Mouse (Mus musculus): ENCODE measurements around the gene Mrpl50. TPM values are rescaled to one million over a fixed set of nuclear protein-coding genes. Genes with fewer than 3 reads are reported as not detected.

The Mrpl50 gene
- polyA plus RNA-seq, 1 experiment = 0.29 TPM

GRCm38 (mm10) chr4:49546873-49547543, 26.1 kb upstream of the Mrpl50 start:
- H3K36me3 ChIP-seq (ENCODE audit: control insufficient read depth) = no peaks in the 10 kb centered on the region; the same call in 1 of the 2 replicates
- H3K9me3 ChIP-seq (ENCODE audit: control insufficient read depth, low read length) = no peaks in the 10 kb centered on the region
- H3K4me3 ChIP-seq (replicated peaks) = no peak overlapping the region
- TF ChIP-seq GATA1 (IDR thresholded peaks at IDR 0.05; ENCODE audit: low read length) (no peak), TAL1 (IDR thresholded peaks at IDR 0.05; ENCODE audit: low read length) (no peak)
- H3K27me3 ChIP-seq (ENCODE audit: control insufficient read depth) = no peaks in the 10 kb centered on the region
- no peaks in the 10 kb centered on the region for H3K4me1 ChIP-seq (ENCODE audit: control insufficient read depth)

DNA sequence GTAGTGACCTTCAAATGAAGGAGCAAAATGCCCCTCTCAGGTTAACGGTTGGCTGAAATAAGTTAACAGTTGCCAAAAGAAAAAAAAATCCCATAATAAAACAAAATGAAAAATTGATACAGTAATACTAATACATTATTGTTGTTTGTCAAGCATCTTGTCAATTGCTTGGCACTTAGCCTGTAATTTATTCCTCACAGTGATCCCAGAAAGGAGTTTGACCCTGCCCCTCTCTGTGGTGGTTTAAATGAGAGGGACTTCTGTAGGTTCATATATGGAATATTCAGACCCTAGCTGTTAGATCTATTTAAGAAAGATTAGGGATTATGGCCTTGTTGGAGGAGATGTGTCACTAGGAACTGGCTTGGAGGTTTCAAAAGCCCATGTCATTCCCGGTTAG, 25.1 kb upstream of the Mrpl50 start:
- Histone ChIP-seq H3K9me3 (ENCODE audit: control insufficient read depth, low read length) (no peaks in the 10 kb centered on the region), H3K4me3 (replicated peaks) (no peak overlapping the region), H3K4me1 (ENCODE audit: control insufficient read depth) (no peaks in the 10 kb centered on the region), H3K27me3 (ENCODE audit: control insufficient read depth) (no peaks in the 10 kb centered on the region), H3K36me3 (ENCODE audit: control insufficient read depth) (no peaks in the 10 kb centered on the region; the same call in 1 of the 2 replicates)
- TF ChIP-seq TAL1 (IDR thresholded peaks at IDR 0.05; ENCODE audit: low read length) (no peak), GATA1 (IDR thresholded peaks at IDR 0.05; ENCODE audit: low read length) (no peak)

DNA sequence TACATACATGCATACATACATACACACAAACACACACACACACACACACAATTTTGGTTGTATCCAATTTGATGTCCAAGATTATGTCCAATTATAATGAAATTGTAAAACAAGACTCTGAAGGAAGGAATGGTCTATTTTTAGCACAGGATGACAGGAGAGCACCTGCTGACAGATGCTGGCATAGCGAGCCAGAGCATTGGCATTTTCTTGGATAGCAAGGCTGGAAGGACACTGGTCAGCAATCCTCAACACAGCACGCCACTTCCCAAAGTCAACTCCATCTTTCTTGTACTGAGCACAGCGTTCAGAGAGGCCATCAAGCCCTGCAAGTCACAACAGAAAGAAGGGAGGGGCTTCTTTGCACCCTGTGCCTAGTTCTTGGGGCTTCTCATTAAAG, 20.1 kb upstream of the Mrpl50 start:
- Histone ChIP-seq H3K4me1 (ENCODE audit: control insufficient read depth) (no peaks in the 10 kb centered on the region), H3K27me3 (ENCODE audit: control insufficient read depth) (no peaks in the 10 kb centered on the region), H3K9me3 (ENCODE audit: control insufficient read depth, low read length) (no peaks in the 10 kb centered on the region), H3K36me3 (ENCODE audit: control insufficient read depth) (no peaks in the 10 kb centered on the region; the same call in 1 of the 2 replicates), H3K4me3 (replicated peaks) (no peak overlapping the region)
- no peak for TF ChIP-seq GATA1 (IDR thresholded peaks at IDR 0.05; ENCODE audit: low read length)
- no peak for TF ChIP-seq TAL1 (IDR thresholded peaks at IDR 0.05; ENCODE audit: low read length)

- Histone ChIP-seq H3K4me1 (ENCODE audit: control insufficient read depth) (no peaks in the 10 kb centered on the region), H3K9me3 (ENCODE audit: control insufficient read depth, low read length) (no peaks in the 10 kb centered on the region), H3K27me3 (ENCODE audit: control insufficient read depth) (no peaks in the 10 kb centered on the region), H3K36me3 (ENCODE audit: control insufficient read depth) (no peaks in the 10 kb centered on the region; the same call in 1 of the 2 replicates), H3K4me3 (replicated peaks) (no peak overlapping the region)
- TF ChIP-seq GATA1 (IDR thresholded peaks at IDR 0.05; ENCODE audit: low read length) (no peak), TAL1 (IDR thresholded peaks at IDR 0.05; ENCODE audit: low read length) (no peak)
Measured at GRCm38 (mm10) chr4:49539665-49540064, 18.8 kb upstream of the Mrpl50 start.

DNA sequence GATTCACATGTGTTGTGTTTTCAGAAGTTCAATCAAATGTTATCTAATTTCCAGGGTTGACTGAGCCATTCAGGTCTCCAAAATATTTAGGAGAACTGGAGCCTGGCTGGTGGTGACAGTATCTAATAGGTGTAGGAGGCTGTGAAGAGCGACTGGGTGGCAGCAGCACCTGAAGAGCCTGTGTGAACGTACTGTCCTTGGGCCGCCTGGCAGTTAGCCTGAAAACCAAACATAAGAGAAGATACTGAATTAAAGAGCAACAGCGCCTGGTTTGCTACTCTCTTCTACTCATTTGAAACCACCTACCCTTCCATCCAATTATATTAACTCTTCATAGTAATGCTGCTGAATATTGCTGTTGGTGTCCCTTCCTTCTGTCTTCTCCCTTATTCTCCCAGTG, 15.8 kb upstream of the Mrpl50 start:
- peaks cover 2% of the 10 kb centered on the region; the same call in 1 of the 2 replicates for H3K36me3 ChIP-seq (ENCODE audit: control insufficient read depth)
- no peaks in the 10 kb centered on the region for H3K9me3 ChIP-seq (ENCODE audit: control insufficient read depth, low read length)
- no peak overlapping the region for H3K4me3 ChIP-seq (replicated peaks)
- H3K4me1 ChIP-seq (ENCODE audit: control insufficient read depth) = no peaks in the 10 kb centered on the region
- TF ChIP-seq GATA1 (IDR thresholded peaks at IDR 0.05; ENCODE audit: low read length) = no peak
- TF ChIP-seq TAL1 (IDR thresholded peaks at IDR 0.05; ENCODE audit: low read length) = no peak
- no peaks in the 10 kb centered on the region for H3K27me3 ChIP-seq (ENCODE audit: control insufficient read depth)

DNA sequence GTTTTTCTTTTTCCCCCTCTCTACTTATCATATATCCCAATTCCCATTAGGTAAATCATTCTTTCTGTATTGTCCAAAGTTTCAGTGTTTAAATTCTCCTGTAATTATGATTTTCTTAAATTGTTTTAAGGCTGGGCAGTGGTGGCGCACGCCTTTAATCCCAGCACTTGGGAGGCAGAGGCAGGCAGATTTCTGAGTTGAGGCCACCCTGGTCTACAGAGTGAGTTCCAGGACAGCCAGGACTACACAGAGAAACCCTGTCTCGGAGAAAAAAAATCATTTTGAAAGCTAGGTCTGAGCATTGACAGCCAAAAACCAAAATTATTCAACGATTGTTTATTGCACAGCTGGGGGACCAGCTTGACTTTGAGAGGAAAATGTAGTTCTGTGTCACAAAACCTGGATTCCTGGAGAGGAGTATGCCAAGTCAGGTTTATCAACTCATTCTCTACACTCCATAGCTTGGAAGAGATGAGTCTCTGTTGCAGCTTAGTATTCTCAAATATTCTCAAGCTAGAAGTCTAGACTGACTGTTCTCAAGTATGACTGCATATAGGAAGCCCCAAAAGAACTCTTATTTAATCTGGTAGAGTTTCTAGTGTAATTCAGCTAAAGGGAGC, 14.9 kb upstream of the Mrpl50 start:
- Histone ChIP-seq H3K4me1 (ENCODE audit: control insufficient read depth) (no peaks in the 10 kb centered on the region), H3K9me3 (ENCODE audit: control insufficient read depth, low read length) (no peaks in the 10 kb centered on the region), H3K36me3 (ENCODE audit: control insufficient read depth) (peaks cover 2% of the 10 kb centered on the region; the same call in 1 of the 2 replicates), H3K27me3 (ENCODE audit: control insufficient read depth) (no peaks in the 10 kb centered on the region), H3K4me3 (replicated peaks) (no peak overlapping the region)
- no peak for TF ChIP-seq TAL1 (IDR thresholded peaks at IDR 0.05; ENCODE audit: low read length)
- TF ChIP-seq GATA1 (IDR thresholded peaks at IDR 0.05; ENCODE audit: low read length) = no peak

- Histone ChIP-seq H3K27me3 (ENCODE audit: control insufficient read depth) (no peaks in the 10 kb centered on the region), H3K9me3 (ENCODE audit: control insufficient read depth, low read length) (peaks cover 4% of the 10 kb centered on the region)
Measured at GRCm38 (mm10) chr4:49535036-49535435, 14.1 kb upstream of the Mrpl50 start.

GRCm38 (mm10) chr4:49522576-49522975, 1.7 kb upstream of the Mrpl50 start:
- no peak for TF ChIP-seq TAL1 (IDR thresholded peaks at IDR 0.05; ENCODE audit: low read length)
- no peak for TF ChIP-seq GATA1 (IDR thresholded peaks at IDR 0.05; ENCODE audit: low read length)
- H3K36me3 ChIP-seq (ENCODE audit: control insufficient read depth) = peaks cover 16% of the 10 kb centered on the region
- no peaks in the 10 kb centered on the region for H3K27me3 ChIP-seq (ENCODE audit: control insufficient read depth)
- no peak overlapping the region for H3K4me3 ChIP-seq (replicated peaks)
- peaks cover 30% of the 10 kb centered on the region for H3K4me1 ChIP-seq (ENCODE audit: control insufficient read depth)
- H3K9me3 ChIP-seq (ENCODE audit: control insufficient read depth, low read length) = no peaks in the 10 kb centered on the region

More at GRCm38 (mm10) chr4:49535036-49535435, 14.1 kb upstream of the Mrpl50 start:
- no peak for TF ChIP-seq GATA1 (IDR thresholded peaks at IDR 0.05; ENCODE audit: low read length)
- no peak for TF ChIP-seq TAL1 (IDR thresholded peaks at IDR 0.05; ENCODE audit: low read length)
- H3K36me3 ChIP-seq (ENCODE audit: control insufficient read depth) = peaks cover 7% of the 10 kb centered on the region
- H3K4me3 ChIP-seq (replicated peaks) = no peak overlapping the region
- H3K4me1 ChIP-seq (ENCODE audit: control insufficient read depth) = no peaks in the 10 kb centered on the region

GRCm38 (mm10) chr4:49521346-49521745, 453 bp upstream of the Mrpl50 start:
- peaks cover 36% of the 10 kb centered on the region for H3K4me1 ChIP-seq (ENCODE audit: control insufficient read depth)
- no peaks in the 10 kb centered on the region for H3K9me3 ChIP-seq (ENCODE audit: control insufficient read depth, low read length)
- peak overlapping the region; percentile 66 for H3K4me3 ChIP-seq (replicated peaks)
- no peak for TF ChIP-seq GATA1 (IDR thresholded peaks at IDR 0.05; ENCODE audit: low read length)
- H3K36me3 ChIP-seq (ENCODE audit: control insufficient read depth) = peaks cover 23% of the 10 kb centered on the region
- H3K27me3 ChIP-seq (ENCODE audit: control insufficient read depth) = no peaks in the 10 kb centered on the region
